Mouse (Mus musculus): ENCODE results near the gene Il1rl2. TPM values are rescaled to one million over a fixed set of nuclear protein-coding genes. Genes with fewer than 3 reads are reported as not detected.

Gene Il1rl2
- polyA plus RNA-seq, 1 experiment from 2014 or later: 12.0 TPM

DNA sequence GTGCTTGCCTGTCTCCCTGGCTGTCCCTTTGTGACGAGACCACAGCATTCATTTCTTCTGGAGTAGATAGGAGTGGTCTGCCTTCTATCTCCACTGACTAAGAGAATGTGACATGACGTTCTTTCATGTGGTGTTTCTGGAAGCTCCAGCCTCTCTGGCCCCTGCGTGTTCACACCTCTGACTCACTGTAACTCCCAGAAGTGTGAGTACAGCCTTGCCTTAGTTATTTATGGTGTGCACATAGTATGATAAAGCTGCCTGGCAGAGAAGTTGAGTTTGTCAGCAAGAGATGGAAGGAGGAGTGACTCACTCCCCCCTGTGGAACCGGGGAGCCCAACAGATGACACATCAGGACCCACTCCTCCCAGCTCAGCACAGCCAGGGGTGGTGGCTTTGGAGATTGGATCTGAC, 34.4 kb downstream of the Il1rl2 start:
- no peak overlapping the region for H3K27ac ChIP-seq (ENCODE audit: low read length)
- 64% methylated on average over 4 of the region's 4 CpGs for WGBS

DNA sequence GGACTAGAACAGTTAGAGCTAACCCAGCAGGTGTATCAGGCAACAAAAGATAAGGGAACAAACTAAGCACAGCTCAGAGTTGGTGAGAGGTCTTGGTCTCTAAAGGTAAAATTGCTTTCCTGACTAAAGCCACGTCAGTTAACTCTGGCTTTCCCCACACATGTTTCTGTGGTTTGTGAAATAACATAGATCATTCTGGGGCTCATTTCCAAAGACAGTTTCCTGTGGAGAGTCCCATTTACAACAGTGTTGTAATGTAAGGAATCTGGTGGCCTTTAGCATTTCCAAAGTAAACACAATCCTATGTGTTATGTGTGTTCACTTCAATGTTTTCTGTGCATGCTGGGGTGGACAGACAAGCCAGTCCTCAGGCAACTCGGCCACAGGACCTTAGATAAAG, 35.3 kb downstream of the Il1rl2 start:
- Histone ChIP-seq H3K4me1 (ENCODE audit: control insufficient read depth, insufficient read depth, low read length) (0 out of 2 replicates have a peak, but pooled peaks cover 3% of the 10 kb centered on the region), H3K9ac (ENCODE audit: low read length) (no peak overlapping the region), H3K9me3 (replicated peaks; ENCODE audit: control insufficient read depth, low read length) (no peaks in the 10 kb centered on the region), H3K4me2 (ENCODE audit: low read depth, low read length) (no peak overlapping the region), H3K27ac (ENCODE audit: low read length) (no peak overlapping the region), H3K36me3 (ENCODE audit: control insufficient read depth, insufficient read depth, low read length) (no peaks in the 10 kb centered on the region), H3K4me3 (replicated peaks; ENCODE audit: low read length) (no peak overlapping the region), H3K27me3 (ENCODE audit: control insufficient read depth, insufficient read depth, low read length) (no peaks in the 10 kb centered on the region)
- no peak for ATAC-seq (ENCODE audit: insufficient read depth, low FRiP score)
- WGBS: 36% methylated on average over 2 of the region's 2 CpGs

More for the DNA sequence above, 34.4 kb downstream of the Il1rl2 start:
- Histone ChIP-seq H3K36me3 (ENCODE audit: control insufficient read depth, insufficient read depth, low read length) (no peaks in the 10 kb centered on the region), H3K4me1 (ENCODE audit: control insufficient read depth, insufficient read depth, low read length) (0 out of 2 replicates have a peak, but pooled peaks cover 3% of the 10 kb centered on the region), H3K4me2 (ENCODE audit: low read depth, low read length) (no peak overlapping the region), H3K9ac (ENCODE audit: low read length) (no peak overlapping the region), H3K27me3 (ENCODE audit: control insufficient read depth, insufficient read depth, low read length) (no peaks in the 10 kb centered on the region), H3K9me3 (replicated peaks; ENCODE audit: control insufficient read depth, low read length) (no peaks in the 10 kb centered on the region), H3K4me3 (replicated peaks; ENCODE audit: low read length) (no peak overlapping the region)
- no peak for ATAC-seq (ENCODE audit: insufficient read depth, low FRiP score)

DNA sequence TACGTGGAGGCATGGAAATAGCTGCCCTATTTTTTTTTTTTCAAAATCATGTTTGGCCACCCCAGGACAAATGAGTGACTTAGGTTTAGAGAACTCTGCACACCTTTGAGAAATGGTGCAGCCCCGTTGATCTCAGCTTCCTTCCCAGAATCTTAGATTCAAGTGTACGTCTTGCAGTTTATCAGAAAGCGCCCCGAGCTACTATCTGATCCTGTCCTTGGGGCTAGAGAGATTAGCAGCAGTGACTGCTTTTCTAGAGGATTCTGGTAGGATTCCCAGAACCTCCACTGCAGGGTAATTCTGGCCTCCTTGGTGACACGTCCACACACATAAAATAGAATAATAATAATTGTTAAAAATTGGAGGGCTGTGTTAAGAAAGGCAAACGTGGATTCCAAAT, 36.6 kb downstream of the Il1rl2 start:
- H3K9me3 ChIP-seq (replicated peaks; ENCODE audit: control insufficient read depth, low read length): no peaks in the 10 kb centered on the region
- no peaks in the 10 kb centered on the region for H3K36me3 ChIP-seq (ENCODE audit: control insufficient read depth, insufficient read depth, low read length)
- H3K27me3 ChIP-seq (ENCODE audit: control insufficient read depth, insufficient read depth, low read length): no peaks in the 10 kb centered on the region
- no peak overlapping the region for H3K9ac ChIP-seq (ENCODE audit: low read length)
- no peak overlapping the region for H3K4me3 ChIP-seq (replicated peaks; ENCODE audit: low read length)
- 0 out of 2 replicates have a peak, but pooled peaks cover 3% of the 10 kb centered on the region for H3K4me1 ChIP-seq (ENCODE audit: control insufficient read depth, insufficient read depth, low read length)
- no peak overlapping the region for H3K27ac ChIP-seq (ENCODE audit: low read length)
- ATAC-seq (ENCODE audit: insufficient read depth, low FRiP score): no peak
- WGBS: 69% methylated on average over 7 of the region's 7 CpGs
- no peak overlapping the region for H3K4me2 ChIP-seq (ENCODE audit: low read depth, low read length)

DNA sequence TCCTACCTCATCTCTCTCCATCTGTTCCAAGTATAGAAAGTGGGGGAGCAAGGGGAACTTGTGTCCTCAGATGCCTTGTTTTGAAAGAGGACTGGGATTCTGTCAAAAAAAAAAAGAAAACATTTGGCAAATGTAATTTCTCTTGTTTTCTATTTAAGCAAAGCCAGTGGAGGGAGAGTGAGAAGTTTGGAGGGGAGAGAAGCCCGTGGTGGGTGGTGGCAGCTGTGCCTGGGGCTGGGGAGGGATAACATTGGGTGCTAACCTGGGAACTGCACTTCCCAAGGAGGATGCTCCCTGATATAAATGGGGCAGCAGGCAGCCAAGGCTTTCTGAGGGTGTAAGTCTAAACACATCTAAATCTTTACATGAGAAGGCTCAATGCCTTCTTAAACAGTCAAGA, 37.2 kb downstream of the Il1rl2 start:
- H3K4me1 ChIP-seq (ENCODE audit: control insufficient read depth, insufficient read depth, low read length): 0 out of 2 replicates have a peak, but pooled peaks cover 3% of the 10 kb centered on the region
- H3K9ac ChIP-seq (ENCODE audit: low read length): no peak overlapping the region
- WGBS: 65% methylated on average over 1 of the region's 1 CpGs
- no peaks in the 10 kb centered on the region for H3K36me3 ChIP-seq (ENCODE audit: control insufficient read depth, insufficient read depth, low read length)
- no peaks in the 10 kb centered on the region for H3K27me3 ChIP-seq (ENCODE audit: control insufficient read depth, insufficient read depth, low read length)
- H3K9me3 ChIP-seq (replicated peaks; ENCODE audit: control insufficient read depth, low read length): no peaks in the 10 kb centered on the region
- H3K4me2 ChIP-seq (ENCODE audit: low read depth, low read length): no peak overlapping the region
- H3K27ac ChIP-seq (ENCODE audit: low read length): no peak overlapping the region
- ATAC-seq (ENCODE audit: insufficient read depth, low FRiP score): no peak
- no peak overlapping the region for H3K4me3 ChIP-seq (replicated peaks; ENCODE audit: low read length)

DNA sequence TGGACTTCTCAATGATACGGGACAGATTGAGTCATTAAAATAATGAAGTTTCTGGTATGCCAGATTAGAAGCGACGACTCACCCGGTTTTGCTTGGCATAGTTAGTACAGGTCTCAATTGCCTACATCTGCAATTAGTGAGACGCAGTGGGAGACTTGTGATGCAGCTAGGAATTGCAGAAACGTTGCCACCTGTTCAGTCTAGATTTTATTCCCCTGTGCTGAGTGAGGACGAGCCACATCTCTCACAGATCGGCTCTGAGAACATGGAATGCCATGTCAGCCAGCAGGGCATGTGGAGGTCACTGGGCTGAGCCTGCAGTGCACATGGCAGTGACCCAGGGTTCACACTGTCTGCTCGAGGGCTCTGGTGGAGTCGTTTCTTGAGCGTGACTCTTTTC, 38.4 kb downstream of the Il1rl2 start:
- Histone ChIP-seq H3K36me3 (ENCODE audit: control insufficient read depth, insufficient read depth, low read length) (no peaks in the 10 kb centered on the region), H3K4me2 (ENCODE audit: low read depth, low read length) (no peak overlapping the region), H3K4me1 (ENCODE audit: control insufficient read depth, insufficient read depth, low read length) (no peaks in the 10 kb centered on the region), H3K4me3 (replicated peaks; ENCODE audit: low read length) (no peak overlapping the region), H3K27ac (ENCODE audit: low read length) (no peak overlapping the region), H3K27me3 (ENCODE audit: control insufficient read depth, insufficient read depth, low read length) (no peaks in the 10 kb centered on the region), H3K9me3 (replicated peaks; ENCODE audit: control insufficient read depth, low read length) (no peaks in the 10 kb centered on the region), H3K9ac (ENCODE audit: low read length) (no peak overlapping the region)
- ATAC-seq (ENCODE audit: insufficient read depth, low FRiP score): no peak
- WGBS: 71% methylated on average over 11 of the region's 11 CpGs

- Histone ChIP-seq H3K27ac (ENCODE audit: low read length) (no peak overlapping the region), H3K4me2 (ENCODE audit: low read depth, low read length) (no peak overlapping the region), H3K27me3 (ENCODE audit: control insufficient read depth, insufficient read depth, low read length) (no peaks in the 10 kb centered on the region), H3K36me3 (ENCODE audit: control insufficient read depth, insufficient read depth, low read length) (no peaks in the 10 kb centered on the region), H3K9me3 (replicated peaks; ENCODE audit: control insufficient read depth, low read length) (no peaks in the 10 kb centered on the region), H3K4me1 (ENCODE audit: control insufficient read depth, insufficient read depth, low read length) (no peaks in the 10 kb centered on the region), H3K9ac (ENCODE audit: low read length) (no peak overlapping the region), H3K4me3 (replicated peaks; ENCODE audit: low read length) (no peak overlapping the region)
- no peak for ATAC-seq (ENCODE audit: insufficient read depth, low FRiP score)
- 52% methylated on average over 3 of the region's 3 CpGs for WGBS
These were observed 48.5 kb downstream of the Il1rl2 start for GRCm38 (mm10) chr1:40372951-40373350.

DNA sequence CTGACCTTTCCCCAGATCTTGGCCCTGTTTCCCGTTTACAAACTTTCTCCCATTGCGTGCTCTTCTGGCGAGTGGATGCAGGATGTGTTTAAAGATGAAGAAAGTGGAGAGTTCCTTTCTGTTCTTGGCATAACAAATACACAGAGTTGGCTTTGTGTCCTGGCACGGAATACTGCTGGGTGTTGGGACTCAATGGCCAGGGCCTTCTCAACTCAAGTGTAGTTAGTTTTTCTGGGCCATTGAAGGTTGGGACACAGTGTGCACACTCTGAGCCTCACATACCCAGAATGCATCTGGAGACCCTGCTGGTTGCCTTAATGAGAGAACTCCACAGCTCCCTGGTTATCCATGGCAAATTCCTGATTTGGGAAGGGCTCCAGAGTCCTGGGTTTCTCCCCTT, 50.7 kb downstream of the Il1rl2 start:
- no peaks in the 10 kb centered on the region for H3K36me3 ChIP-seq (ENCODE audit: control insufficient read depth, insufficient read depth, low read length)
- ATAC-seq (ENCODE audit: insufficient read depth, low FRiP score): no peak
- no peak overlapping the region for H3K9ac ChIP-seq (ENCODE audit: low read length)
- no peak overlapping the region for H3K27ac ChIP-seq (ENCODE audit: low read length)
- 64% methylated on average over 4 of the region's 4 CpGs for WGBS
- no peak overlapping the region for H3K4me3 ChIP-seq (replicated peaks; ENCODE audit: low read length)
- no peaks in the 10 kb centered on the region for H3K9me3 ChIP-seq (replicated peaks; ENCODE audit: control insufficient read depth, low read length)
- H3K4me2 ChIP-seq (ENCODE audit: low read depth, low read length): no peak overlapping the region
- no peaks in the 10 kb centered on the region for H3K4me1 ChIP-seq (ENCODE audit: control insufficient read depth, insufficient read depth, low read length)
- no peaks in the 10 kb centered on the region for H3K27me3 ChIP-seq (ENCODE audit: control insufficient read depth, insufficient read depth, low read length)

DNA sequence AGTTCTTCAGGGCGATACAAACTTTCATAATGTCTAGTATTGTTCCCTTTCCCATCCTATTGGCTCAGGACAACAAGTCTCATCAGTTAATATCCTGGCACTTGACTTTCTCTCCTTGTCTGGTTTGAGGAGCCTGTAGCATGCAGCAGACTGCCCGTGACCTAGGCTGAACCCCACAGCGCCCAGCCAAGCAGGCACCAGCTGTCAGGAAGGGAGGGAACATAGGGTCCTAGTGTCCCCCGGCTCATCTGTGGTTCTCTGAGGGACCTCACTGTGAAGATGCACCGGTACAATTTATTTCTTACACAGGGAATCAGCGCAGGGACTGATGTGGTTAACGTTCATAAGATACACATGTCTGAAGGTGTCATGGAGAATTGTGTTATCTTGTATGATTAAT, 52.3 kb downstream of the Il1rl2 start:
- Histone ChIP-seq H3K36me3 (ENCODE audit: control insufficient read depth, insufficient read depth, low read length) (no peaks in the 10 kb centered on the region), H3K9me3 (replicated peaks; ENCODE audit: control insufficient read depth, low read length) (no peaks in the 10 kb centered on the region), H3K4me2 (ENCODE audit: low read depth, low read length) (no peak overlapping the region), H3K27ac (ENCODE audit: low read length) (no peak overlapping the region), H3K4me3 (replicated peaks; ENCODE audit: low read length) (no peak overlapping the region), H3K9ac (ENCODE audit: low read length) (no peak overlapping the region), H3K27me3 (ENCODE audit: control insufficient read depth, insufficient read depth, low read length) (no peaks in the 10 kb centered on the region), H3K4me1 (ENCODE audit: control insufficient read depth, insufficient read depth, low read length) (no peaks in the 10 kb centered on the region)
- no peak for ATAC-seq (ENCODE audit: insufficient read depth, low FRiP score)
- 58% methylated on average over 7 of the region's 7 CpGs for WGBS

- no peak for ATAC-seq (ENCODE audit: insufficient read depth, low FRiP score)
- H3K4me1 ChIP-seq (ENCODE audit: control insufficient read depth, insufficient read depth, low read length): no peaks in the 10 kb centered on the region
- no peaks in the 10 kb centered on the region for H3K36me3 ChIP-seq (ENCODE audit: control insufficient read depth, insufficient read depth, low read length)
- H3K4me3 ChIP-seq (replicated peaks; ENCODE audit: low read length): no peak overlapping the region
- no peak overlapping the region for H3K9ac ChIP-seq (ENCODE audit: low read length)
- no peaks in the 10 kb centered on the region for H3K27me3 ChIP-seq (ENCODE audit: control insufficient read depth, insufficient read depth, low read length)
- H3K27ac ChIP-seq (ENCODE audit: low read length): no peak overlapping the region
- WGBS: 15% methylated on average over 8 of the region's 8 CpGs
- no peak overlapping the region for H3K4me2 ChIP-seq (ENCODE audit: low read depth, low read length)
- H3K9me3 ChIP-seq (replicated peaks; ENCODE audit: control insufficient read depth, low read length): no peaks in the 10 kb centered on the region
These were observed 54.4 kb downstream of the Il1rl2 start for GRCm38 (mm10) chr1:40378794-40379193.

- ATAC-seq (ENCODE audit: insufficient read depth, low FRiP score): no peak
- H3K27ac ChIP-seq (ENCODE audit: low read length): no peak overlapping the region
- H3K36me3 ChIP-seq (ENCODE audit: control insufficient read depth, insufficient read depth, low read length): no peaks in the 10 kb centered on the region
- H3K4me2 ChIP-seq (ENCODE audit: low read depth, low read length): no peak overlapping the region
- H3K27me3 ChIP-seq (ENCODE audit: control insufficient read depth, insufficient read depth, low read length): no peaks in the 10 kb centered on the region
- H3K4me3 ChIP-seq (replicated peaks; ENCODE audit: low read length): no peak overlapping the region
- no peaks in the 10 kb centered on the region for H3K9me3 ChIP-seq (replicated peaks; ENCODE audit: control insufficient read depth, low read length)
- H3K4me1 ChIP-seq (ENCODE audit: control insufficient read depth, insufficient read depth, low read length): no peaks in the 10 kb centered on the region
- WGBS: 54% methylated on average over 6 of the region's 6 CpGs
- no peak overlapping the region for H3K9ac ChIP-seq (ENCODE audit: low read length)
These were observed 55.7 kb downstream of the Il1rl2 start for GRCm38 (mm10) chr1:40380111-40380510.

Measured in stomach, embryonic 16.5 days (tissue).